Mouse (Mus musculus): ENCODE data around the gene Ak4. TPM values are rescaled to one million over a fixed set of nuclear protein-coding genes. Genes with fewer than 3 reads are reported as not detected.
A peak's percentile ranks its signal among the peaks of the same experiment; 100 is the strongest.

The Ak4 gene
- total RNA-seq (2012; rRNA removed), result 46.6 and 48.1 TPM in 2 replicates

DNA sequence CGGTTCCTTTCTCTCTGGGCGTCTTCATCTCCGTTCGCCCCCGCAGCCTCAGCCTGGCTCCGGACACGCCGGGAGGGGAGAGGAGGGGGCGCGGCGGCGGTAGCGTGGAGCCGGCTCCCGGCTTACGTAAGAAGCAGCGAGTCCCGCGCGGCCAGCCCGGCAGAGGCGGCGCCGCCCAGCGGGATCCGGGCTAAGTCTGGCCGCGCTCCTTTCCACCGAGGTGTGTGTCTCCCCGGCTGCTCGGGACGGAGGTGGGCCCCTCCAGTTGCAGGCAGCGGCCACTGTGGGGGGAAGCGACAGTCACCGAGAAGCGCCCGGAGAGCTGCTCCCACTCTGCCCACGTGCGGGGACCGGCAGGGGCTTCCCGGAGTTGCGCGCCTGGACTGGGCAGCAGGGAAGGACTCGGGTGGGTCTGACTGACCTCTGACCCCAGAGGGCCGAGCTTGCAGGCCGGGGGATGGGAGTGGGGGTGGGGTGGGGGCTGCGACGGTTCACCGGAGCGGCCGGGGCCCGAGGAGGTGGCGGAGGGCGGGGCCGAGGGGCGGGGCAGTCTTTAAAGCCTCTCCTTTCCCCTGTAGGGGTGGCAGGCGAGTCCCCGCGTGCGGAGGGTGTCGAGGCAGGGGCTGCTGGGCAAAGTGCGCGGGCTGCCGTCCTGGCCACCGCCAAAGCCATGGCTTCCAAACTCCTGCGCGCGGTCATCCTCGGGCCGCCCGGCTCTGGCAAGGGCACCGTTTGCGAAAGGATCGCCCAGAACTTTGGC is at the start of gene Ak4:
Ak4 (plus strand) TSS at position 127 of the 760 bp plus-strand sequence.
- in situ Hi-C loops (cut with MboI; ENCODE audit: low sequenced_read_pairs in 2 of 2, unreplicated experiment in 2 of 2), result no loop called here
- peak; percentile 46 for DNase-seq (ENCODE audit: low read depth, low spot score)
- H3K9me3 ChIP-seq (ENCODE audit: control insufficient read depth, insufficient read depth, low read depth, low read length), result no peaks in the 10 kb centered on the region
- peak within 1 kb of the TSS; percentile 82 to 93 for H3K4me3 ChIP-seq (ENCODE audit: insufficient read depth in 1 of 2, low read depth in 1 of 2, low read length in 2 of 2, poor library complexity in 1 of 2, severe bottlenecking in 1 of 2)
- peaks cover 2% of the 10 kb centered on the region; the same call in 1 of the 2 replicates for H3K36me3 ChIP-seq (ENCODE audit: control insufficient read depth, insufficient read depth, low read length, poor library complexity, severe bottlenecking)
- H3K27ac ChIP-seq (ENCODE audit: insufficient read depth, low read depth, low read length, poor library complexity, severe bottlenecking), result no peak within 1 kb of the TSS; the same call in 1 of the 2 replicates
- no peaks in the 10 kb centered on the region for H3K4me1 ChIP-seq (ENCODE audit: control insufficient read depth in 2 of 2, insufficient read depth in 2 of 2, low read length in 2 of 2, poor library complexity in 1 of 2)
- peak within 1 kb of the TSS; percentile 92 for H3K9ac ChIP-seq (ENCODE audit: insufficient read depth, low read depth, low read length, poor library complexity, severe bottlenecking)
- TF ChIP-seq MAFK (IDR thresholded peaks at IDR 0.05; ENCODE audit: insufficient read depth, low read depth, low read length) (no peak), ZNF384 (IDR thresholded peaks at IDR 0.05; ENCODE audit: low read depth, low read length) (no peak), ZC3H11A (IDR thresholded peaks at IDR 0.05; ENCODE audit: borderline replicate concordance, low read depth, low read length) (no peak), HCFC1 (IDR thresholded peaks at IDR 0.05; ENCODE audit: borderline replicate concordance, insufficient read depth, low read length) (no peak; the same call in 1 of the 2 replicates), CHD2 (IDR thresholded peaks at IDR 0.05; ENCODE audit: low read depth, low read length) (no peak)

DNA sequence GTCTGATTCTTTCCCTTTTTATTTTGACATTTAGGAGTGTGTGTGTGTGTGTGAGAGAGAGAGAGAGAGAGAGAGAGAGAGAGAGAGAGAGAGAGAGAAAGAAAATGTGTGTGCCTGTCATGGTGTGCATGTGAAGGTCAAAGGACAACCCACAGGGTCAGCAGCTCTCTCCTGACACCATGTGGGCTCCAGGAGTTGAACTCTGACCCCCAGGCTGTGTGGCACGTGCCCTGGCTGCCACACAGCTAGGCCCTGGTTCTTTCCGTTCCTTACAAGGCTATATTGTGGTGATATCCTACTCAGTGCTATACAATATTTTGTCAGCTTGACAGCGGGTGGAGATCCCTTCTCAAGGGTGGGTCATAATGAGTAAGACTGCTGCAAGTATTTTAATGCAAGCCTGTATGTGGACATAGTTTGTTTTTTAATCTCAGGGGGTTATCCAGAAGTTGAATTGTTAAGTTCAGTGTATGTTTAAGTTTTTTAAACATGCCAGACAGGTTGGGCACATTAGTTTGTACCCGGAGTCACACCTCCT is 49.3 kb upstream of the Ak4 start:
- in situ Hi-C loops (cut with MboI; ENCODE audit: low sequenced_read_pairs in 2 of 2, unreplicated experiment in 2 of 2), result no loop called here
- Histone ChIP-seq H3K9me3 (ENCODE audit: control insufficient read depth, insufficient read depth, low read depth, low read length) (no peaks in the 10 kb centered on the region), H3K4me3 (ENCODE audit: insufficient read depth in 1 of 2, low read depth in 1 of 2, low read length in 2 of 2, poor library complexity in 1 of 2, severe bottlenecking in 1 of 2) (no peak overlapping the region), H3K36me3 (ENCODE audit: control insufficient read depth, insufficient read depth, low read length, poor library complexity, severe bottlenecking) (no peaks in the 10 kb centered on the region), H3K27ac (ENCODE audit: insufficient read depth, low read depth, low read length, poor library complexity, severe bottlenecking) (no peak overlapping the region), H3K4me1 (ENCODE audit: control insufficient read depth in 2 of 2, insufficient read depth in 2 of 2, low read length in 2 of 2, poor library complexity in 1 of 2) (peaks cover 0 to 2% of the 10 kb centered on the region in 2 experiments; a peak in 1 of 4 replicates), H3K9ac (ENCODE audit: insufficient read depth, low read depth, low read length, poor library complexity, severe bottlenecking) (no peak overlapping the region)
- TF ChIP-seq ZNF384 (IDR thresholded peaks at IDR 0.05; ENCODE audit: low read depth, low read length) (no peak), MAFK (IDR thresholded peaks at IDR 0.05; ENCODE audit: insufficient read depth, low read depth, low read length) (no peak), ZC3H11A (IDR thresholded peaks at IDR 0.05; ENCODE audit: borderline replicate concordance, low read depth, low read length) (no peak), CHD2 (IDR thresholded peaks at IDR 0.05; ENCODE audit: low read depth, low read length) (no peak), HCFC1 (IDR thresholded peaks at IDR 0.05; ENCODE audit: borderline replicate concordance, insufficient read depth, low read length) (no peak)
- DNase-seq (ENCODE audit: low read depth, low spot score), result no peak

DNA sequence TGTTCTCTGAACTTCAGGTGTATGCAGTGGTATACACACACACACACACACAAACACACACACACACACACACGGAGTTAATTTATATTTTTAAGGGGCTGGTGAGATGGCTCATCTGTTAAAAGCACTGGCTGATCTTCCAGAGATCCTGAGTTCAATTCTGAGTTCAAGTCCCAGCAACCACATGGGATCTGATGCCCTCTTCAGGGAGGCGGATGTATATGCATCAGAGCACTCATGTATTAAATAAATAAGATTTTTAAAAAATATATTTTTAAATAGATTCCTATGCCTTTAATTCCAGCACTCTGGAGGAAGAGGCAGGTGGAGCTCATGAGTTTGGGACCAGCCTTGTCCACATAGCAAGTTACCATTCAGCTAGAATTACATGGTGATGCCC is 46.8 kb upstream of the Ak4 start:
- TF ChIP-seq MAFK (IDR thresholded peaks at IDR 0.05; ENCODE audit: insufficient read depth, low read depth, low read length), result no peak
- no peak for TF ChIP-seq HCFC1 (IDR thresholded peaks at IDR 0.05; ENCODE audit: borderline replicate concordance, insufficient read depth, low read length)
- TF ChIP-seq ZNF384 (IDR thresholded peaks at IDR 0.05; ENCODE audit: low read depth, low read length), result no peak
- TF ChIP-seq ZC3H11A (IDR thresholded peaks at IDR 0.05; ENCODE audit: borderline replicate concordance, low read depth, low read length), result no peak
- no peak for TF ChIP-seq CHD2 (IDR thresholded peaks at IDR 0.05; ENCODE audit: low read depth, low read length)
- H3K4me1 ChIP-seq (ENCODE audit: control insufficient read depth in 2 of 2, insufficient read depth in 2 of 2, low read length in 2 of 2, poor library complexity in 1 of 2), result no peaks in the 10 kb centered on the region
- DNase-seq (ENCODE audit: low read depth, low spot score), result no peak
- no peaks in the 10 kb centered on the region for H3K9me3 ChIP-seq (ENCODE audit: control insufficient read depth, insufficient read depth, low read depth, low read length)
- no peak overlapping the region for H3K4me3 ChIP-seq (ENCODE audit: insufficient read depth in 1 of 2, low read depth in 1 of 2, low read length in 2 of 2, poor library complexity in 1 of 2, severe bottlenecking in 1 of 2)
- no peak overlapping the region for H3K27ac ChIP-seq (ENCODE audit: insufficient read depth, low read depth, low read length, poor library complexity, severe bottlenecking)
- H3K36me3 ChIP-seq (ENCODE audit: control insufficient read depth, insufficient read depth, low read length, poor library complexity, severe bottlenecking), result no peaks in the 10 kb centered on the region
- in situ Hi-C loops (cut with MboI; ENCODE audit: low sequenced_read_pairs in 2 of 2, unreplicated experiment in 2 of 2), result no loop called here
- H3K9ac ChIP-seq (ENCODE audit: insufficient read depth, low read depth, low read length, poor library complexity, severe bottlenecking), result no peak overlapping the region

DNA sequence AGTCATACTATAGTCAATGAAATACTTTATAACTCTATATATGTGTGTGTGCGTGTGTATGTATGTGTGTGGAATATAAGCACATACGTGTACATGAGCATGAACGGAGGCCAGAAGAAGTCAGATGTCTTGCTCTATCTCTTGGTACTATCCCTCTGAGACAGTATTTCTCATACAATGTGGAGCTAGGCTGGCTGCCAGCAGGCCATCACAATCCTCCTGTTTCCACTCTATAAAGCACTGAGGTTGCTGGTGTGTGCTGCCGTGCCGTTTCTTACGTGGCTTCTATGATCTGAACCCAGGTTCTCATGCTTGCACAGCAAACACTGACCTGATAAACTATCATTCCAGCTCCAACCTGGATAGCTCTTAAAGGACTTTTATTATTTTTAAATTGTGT is 46.3 kb upstream of the Ak4 start:
- TF ChIP-seq ZNF384 (IDR thresholded peaks at IDR 0.05; ENCODE audit: low read depth, low read length) (no peak), ZC3H11A (IDR thresholded peaks at IDR 0.05; ENCODE audit: borderline replicate concordance, low read depth, low read length) (no peak), HCFC1 (IDR thresholded peaks at IDR 0.05; ENCODE audit: borderline replicate concordance, insufficient read depth, low read length) (no peak), MAFK (IDR thresholded peaks at IDR 0.05; ENCODE audit: insufficient read depth, low read depth, low read length) (no peak), CHD2 (IDR thresholded peaks at IDR 0.05; ENCODE audit: low read depth, low read length) (no peak)
- Histone ChIP-seq H3K4me3 (ENCODE audit: insufficient read depth in 1 of 2, low read depth in 1 of 2, low read length in 2 of 2, poor library complexity in 1 of 2, severe bottlenecking in 1 of 2) (no peak overlapping the region), H3K4me1 (ENCODE audit: control insufficient read depth in 2 of 2, insufficient read depth in 2 of 2, low read length in 2 of 2, poor library complexity in 1 of 2) (no peaks in the 10 kb centered on the region), H3K9me3 (ENCODE audit: control insufficient read depth, insufficient read depth, low read depth, low read length) (no peaks in the 10 kb centered on the region), H3K36me3 (ENCODE audit: control insufficient read depth, insufficient read depth, low read length, poor library complexity, severe bottlenecking) (no peaks in the 10 kb centered on the region), H3K27ac (ENCODE audit: insufficient read depth, low read depth, low read length, poor library complexity, severe bottlenecking) (no peak overlapping the region), H3K9ac (ENCODE audit: insufficient read depth, low read depth, low read length, poor library complexity, severe bottlenecking) (no peak overlapping the region)
- in situ Hi-C loops (cut with MboI; ENCODE audit: low sequenced_read_pairs in 2 of 2, unreplicated experiment in 2 of 2), result no loop called here
- no peak for DNase-seq (ENCODE audit: low read depth, low spot score)

Measured in ES-E14 (cell line).